Mouse (Mus musculus): Measurements from ENCODE around the gene Polr1b.

Gene Polr1b

GRCm38 (mm10) chr2:129100784-129101310 lies at the start of gene Polr1b:
Gene Polr1b, plus strand, starts transcription at chr2:129100995.
- in situ Hi-C loops (cut with MseI, MboI): no loop called here

- in situ Hi-C loops (cut with MseI, MboI): loop anchor here in 1 of 2 experiments (5.0 kb wide), 1 partner anchor 105 kb away; no protein-coding TSS in a partner anchor
Observed at GRCm38 (mm10) chr2:129052451-129052983, 48.3 kb upstream of the Polr1b start.

- in situ Hi-C loops (cut with MseI, MboI): loop anchor here in 1 of 2 experiments (5.0 kb wide), 1 partner anchor 108 kb away; no protein-coding TSS in a partner anchor
Observed at GRCm38 (mm10) chr2:129055741-129056140, 45.1 kb upstream of the Polr1b start.

- in situ Hi-C loops (cut with MseI, MboI): loop anchor here in 1 of 2 experiments (5.0 kb wide), 1 partner anchor 109 kb away; no protein-coding TSS in a partner anchor
Observed at GRCm38 (mm10) chr2:129056597-129056996, 44.2 kb upstream of the Polr1b start.

- in situ Hi-C loops (cut with MseI, MboI): loop anchor here in 1 of 2 experiments (5.0 kb wide), 1 partner anchor 110 kb away; no protein-coding TSS in a partner anchor
Observed at GRCm38 (mm10) chr2:129057256-129057655, 43.5 kb upstream of the Polr1b start.

- in situ Hi-C loops (cut with MseI, MboI): loop anchor here in 1 of 2 experiments (5.0 kb wide), 1 partner anchor 111 kb away; no protein-coding TSS in a partner anchor
Observed at GRCm38 (mm10) chr2:129057920-129058361, 42.9 kb upstream of the Polr1b start.

- in situ Hi-C loops (cut with MseI, MboI): no loop called here
Observed at GRCm38 (mm10) chr2:129061456-129062059, 39.2 kb upstream of the Polr1b start.

GRCm38 (mm10) chr2:129065437-129066282 lies 35.1 kb upstream of the Polr1b start, which contains the start of gene Ttl:
Gene Ttl, plus strand, starts transcription at chr2:129065942.
- in situ Hi-C loops (cut with MseI, MboI): no loop called here

GRCm38 (mm10) chr2:129066326-129066725 lies 34.5 kb upstream of the Polr1b start:
- in situ Hi-C loops (cut with MseI, MboI): no loop called here

- in situ Hi-C loops (cut with MseI, MboI): no loop called here
Observed at GRCm38 (mm10) chr2:129070296-129070695, 30.5 kb upstream of the Polr1b start.

GRCm38 (mm10) chr2:129078313-129078712 lies 22.5 kb upstream of the Polr1b start:
- in situ Hi-C loops (cut with MseI, MboI): no loop called here

GRCm38 (mm10) chr2:129079194-129079593 lies 21.6 kb upstream of the Polr1b start:
- in situ Hi-C loops (cut with MseI, MboI): no loop called here

- in situ Hi-C loops (cut with MseI, MboI): no loop called here
Observed at GRCm38 (mm10) chr2:129081097-129081496, 19.7 kb upstream of the Polr1b start.

- in situ Hi-C loops (cut with MseI, MboI): no loop called here
Observed at GRCm38 (mm10) chr2:129083514-129083913, 17.3 kb upstream of the Polr1b start.

- in situ Hi-C loops (cut with MseI, MboI): no loop called here
Observed at GRCm38 (mm10) chr2:129084959-129085358, 15.8 kb upstream of the Polr1b start.

GRCm38 (mm10) chr2:129087520-129087919 lies 13.3 kb upstream of the Polr1b start:
- in situ Hi-C loops (cut with MseI, MboI): no loop called here

- in situ Hi-C loops (cut with MseI, MboI): no loop called here
Observed at GRCm38 (mm10) chr2:129090370-129090769, 10.4 kb upstream of the Polr1b start.

- in situ Hi-C loops (cut with MseI, MboI): no loop called here
Observed at GRCm38 (mm10) chr2:129092810-129093209, 8.0 kb upstream of the Polr1b start.

GRCm38 (mm10) chr2:129093926-129094724 lies 6.7 kb upstream of the Polr1b start:
- in situ Hi-C loops (cut with MseI, MboI): no loop called here

GRCm38 (mm10) chr2:129112924-129113323 lies 12.1 kb downstream of the Polr1b start:
- in situ Hi-C loops (cut with MseI, MboI): no loop called here

Data from mouse trophoblast stem cell (cell line).